Mouse (Mus musculus): ENCODE measurements around the gene Adgrg5. TPM values are rescaled to one million over a fixed set of nuclear protein-coding genes. Genes with fewer than 3 reads are reported as not detected.

Gene Adgrg5
- total RNA-seq (2023) = 10 to 100 TPM; 14.8 to 23.2 TPM

DNA sequence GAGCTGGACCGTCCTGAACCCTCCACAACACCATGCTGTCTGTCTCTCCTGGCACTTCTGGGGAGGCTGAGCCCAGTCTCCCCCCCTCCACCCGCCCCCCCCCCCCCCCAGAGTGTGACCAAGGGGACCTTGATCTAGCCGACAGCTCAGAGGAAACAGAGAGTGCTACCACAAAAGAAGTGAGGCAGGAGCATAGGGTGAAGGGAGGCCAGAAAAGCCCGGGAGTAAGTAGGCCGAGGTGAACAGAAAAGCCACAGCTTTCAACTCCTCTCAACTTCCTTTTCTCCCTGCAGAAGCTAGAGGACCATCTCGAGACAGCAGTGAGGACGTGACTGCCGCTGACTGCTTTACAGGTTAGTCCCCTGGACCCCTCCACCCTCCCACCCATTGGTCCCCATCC, at the start of gene Adgrg5:
Gene Adgrg5, plus strand, starts transcription at position 290 of the 400 bp plus-strand sequence.

DNA sequence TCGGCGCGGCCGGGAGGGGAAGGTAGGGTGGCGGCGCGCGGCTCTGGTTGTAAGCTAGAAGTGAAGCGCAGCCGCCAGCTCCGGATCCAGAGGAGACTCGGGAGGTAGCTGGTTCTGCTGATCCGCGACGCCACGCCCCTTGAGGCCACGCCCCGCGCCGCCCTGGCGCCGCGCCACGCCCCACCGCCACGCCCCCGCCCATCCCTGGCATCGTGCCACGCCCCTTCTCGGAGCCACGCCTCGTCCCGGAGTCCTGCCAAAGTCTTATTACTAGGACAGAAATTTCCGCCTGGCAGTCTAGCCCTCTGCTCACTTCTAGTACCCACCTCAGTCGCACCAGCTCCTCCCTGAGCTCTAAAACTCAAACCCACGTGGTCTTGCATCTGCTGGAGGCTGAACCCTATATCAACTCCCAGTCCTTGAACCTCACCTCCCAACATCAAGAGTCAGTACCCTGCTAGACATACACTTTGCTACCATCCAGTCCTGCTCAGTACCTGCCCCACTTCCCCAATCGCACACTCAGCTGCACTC, 47.2 kb upstream of the Adgrg5 start, which contains the start of gene Dok4:
Gene Dok4, minus strand, starts transcription at position 134 of the 534 bp plus-strand sequence.

DNA sequence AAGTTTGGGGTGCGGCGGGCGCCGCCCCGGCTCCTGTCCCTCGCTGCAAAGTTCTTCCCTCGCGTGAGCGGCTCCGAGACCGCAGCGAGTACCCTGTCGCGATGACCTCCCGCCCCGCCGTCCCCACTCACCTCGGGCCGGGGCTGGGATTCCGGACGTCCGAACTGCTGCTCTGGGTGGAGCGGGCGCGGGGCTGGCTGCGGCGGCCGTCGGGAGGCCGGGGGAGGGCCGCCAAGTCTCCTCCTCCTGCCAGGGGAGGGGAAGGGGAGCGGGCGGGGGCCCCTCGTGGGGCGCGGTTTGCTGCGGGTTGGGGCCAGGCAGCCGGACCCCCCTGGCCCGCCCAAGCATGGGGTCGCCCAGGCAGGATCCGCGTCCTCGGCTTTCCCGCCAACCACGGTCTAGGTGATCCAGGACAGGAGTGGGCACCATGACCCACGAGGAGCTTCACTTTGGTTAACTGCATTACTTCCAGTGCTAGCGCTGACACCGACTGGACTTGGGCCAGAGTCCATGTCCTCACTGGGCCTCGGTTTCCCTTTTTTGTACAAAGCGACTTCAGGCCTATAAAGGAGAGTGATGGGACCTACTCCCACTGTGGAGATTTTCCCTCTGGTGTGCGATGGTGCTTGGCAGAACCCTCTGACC, 5.5 kb upstream of the Adgrg5 start, which contains the start of gene Ccdc102a:
Gene Ccdc102a, minus strand, starts transcription at position 248 of the 645 bp plus-strand sequence.

DNA sequence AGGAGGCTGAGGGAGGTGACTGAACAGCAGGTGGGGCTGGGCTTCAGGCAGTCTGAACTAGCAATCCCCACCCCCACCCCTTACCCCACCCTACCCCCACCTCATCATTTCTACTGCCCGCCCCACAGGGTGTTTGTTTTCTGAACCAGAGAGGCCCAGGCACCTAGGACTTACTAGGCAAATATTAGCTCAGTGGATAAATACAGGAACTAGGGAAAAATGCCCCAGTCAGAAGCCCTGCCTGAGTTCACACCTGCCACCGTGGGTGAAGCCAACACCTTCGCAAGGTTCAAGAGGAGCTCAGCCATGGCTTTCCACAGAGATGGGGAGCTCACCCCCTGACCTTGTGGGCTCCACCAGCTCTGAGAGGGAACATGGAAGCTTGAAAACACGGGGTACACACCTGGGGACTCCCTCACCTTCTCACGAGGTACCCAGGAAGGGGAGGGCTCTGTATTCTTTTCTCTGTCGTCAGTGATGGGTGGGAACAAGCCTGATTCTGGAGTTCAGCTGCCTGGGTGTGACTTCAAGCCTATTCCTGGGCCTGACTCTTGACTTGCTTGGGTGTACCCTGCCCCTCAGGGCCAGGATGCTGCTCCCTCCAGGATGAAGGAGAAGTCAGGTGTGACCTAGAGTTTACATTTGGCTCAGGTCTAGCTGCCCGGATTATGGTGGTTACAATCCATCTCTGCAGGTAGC, 51.1 kb downstream of the Adgrg5 start, which contains the start of gene Adgrg1:
Gene Adgrg1, plus strand, starts transcription at position 285 of the 699 bp plus-strand sequence.

Other genes with a start within 250 kb of the Adgrg5 start
- not detected for gene Pllp, start 227.4 kb upstream of the Adgrg5 start, total RNA-seq (2023)
- under 1 TPM in 1 of 2 experiments, not detected in 1; 0.18 TPM for gene Ccl22, start 178.1 kb upstream of the Adgrg5 start, total RNA-seq (2023)
- gene Cx3cl1, start 151.7 kb upstream of the Adgrg5 start, total RNA-seq (2023) = not detected
- gene Ccl17, start 113.2 kb upstream of the Adgrg5 start, total RNA-seq (2023) = not detected
- 10 to 100 TPM; 24.5 to 27.2 TPM for gene Coq9, start 85.4 kb upstream of the Adgrg5 start, total RNA-seq (2023)
- gene Ciapin1, start 85.3 kb upstream of the Adgrg5 start, total RNA-seq (2023) = 10 to 100 TPM; 39.1 to 42.8 TPM
- 10 to 100 TPM; 37.8 to 39.3 TPM for gene Polr2c, start 66.2 kb upstream of the Adgrg5 start, total RNA-seq (2023)
- gene Dok4, start 47.4 kb upstream of the Adgrg5 start, total RNA-seq (2023) = 1 to 10 TPM; 1.2 to 1.3 TPM
- gene Ccdc102a, start 5.6 kb upstream of the Adgrg5 start, total RNA-seq (2023) = 1 to 10 TPM; 3.7 to 4.7 TPM
- 10 to 100 TPM; 10.2 to 15.0 TPM for gene Adgrg1, start 51.1 kb downstream of the Adgrg5 start, total RNA-seq (2023)
- 100 to 1,000 TPM; 129 to 142 TPM for gene Adgrg3, start 94.0 kb downstream of the Adgrg5 start, total RNA-seq (2023)
- under 1 TPM; 0.57 TPM for gene Drc7, start 131.4 kb downstream of the Adgrg5 start, total RNA-seq (2023)
- gene Katnb1, start 157.5 kb downstream of the Adgrg5 start, total RNA-seq (2023) = 10 to 100 TPM; 17.5 to 18.1 TPM